Mouse (Mus musculus) cerebellum, adult 18-20 months (tissue): ENCODE measurements at regions not wholly inside any gene's neighbourhood (a gene's known extent, or its start where the extent isn't known, plus 50 kb on each side); places are given as distances from the start of the nearest gene placed in this dataset.
A peak's percentile ranks its signal among the peaks of the same experiment; 100 is the strongest.

Source experiments
- DNase-seq, 2 experiments: peaks; one replicate each; pipeline ENCODE4 v3.0.0; 2021

DNA sequence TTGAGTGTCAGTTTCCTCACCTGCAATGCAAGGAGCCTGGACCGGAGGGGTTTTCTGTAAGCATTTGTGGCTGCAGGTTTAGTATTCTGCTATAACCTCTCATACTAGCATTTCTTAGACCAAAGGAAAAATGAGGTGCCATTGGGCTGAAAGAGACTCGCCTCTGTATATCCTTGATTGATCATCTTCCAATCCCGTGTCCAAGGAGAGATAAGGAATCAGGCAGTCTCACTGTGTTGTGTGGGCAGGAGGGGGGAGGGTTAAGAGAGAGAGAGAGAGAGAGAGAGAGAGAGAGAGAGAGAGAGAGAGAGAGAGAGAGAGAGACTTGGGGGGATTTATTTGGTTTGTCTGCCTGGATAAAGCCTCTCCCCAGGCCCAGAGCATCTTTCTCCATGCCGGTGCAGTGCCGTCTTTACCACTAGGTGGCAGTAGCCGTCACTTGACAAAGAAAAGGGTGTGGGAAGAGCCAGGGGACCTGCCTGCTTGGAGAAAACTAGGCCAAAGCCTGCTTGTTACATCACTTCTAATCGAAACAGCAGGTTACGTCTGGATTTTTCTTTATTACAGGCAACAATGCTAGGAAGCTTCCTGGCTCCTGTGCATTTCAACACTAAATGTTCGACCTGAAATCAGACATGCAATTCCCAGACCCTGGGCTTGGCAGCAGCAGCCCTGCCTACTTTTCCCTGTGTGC is 56.1 kb upstream of the Ces5a start:
- DNase-seq: peak; percentile 92 to 93

DNA sequence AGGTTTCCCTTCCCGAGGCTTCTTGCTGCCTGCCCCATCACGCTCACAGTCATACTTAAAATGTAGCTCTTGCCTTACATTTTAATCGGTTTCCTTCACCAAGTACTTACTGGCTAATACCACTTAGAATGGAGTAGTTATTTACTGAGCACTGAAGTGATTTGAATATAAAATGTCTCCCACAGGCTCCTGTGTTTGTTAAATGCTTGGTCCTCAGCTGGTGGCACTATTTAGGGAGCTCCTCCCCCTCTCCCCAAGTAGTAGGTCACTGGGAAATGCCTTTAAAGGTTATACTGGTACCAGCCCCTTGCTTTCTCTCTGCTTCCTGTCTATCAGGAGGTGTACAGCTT is 56.6 kb upstream of the Ces5a start:
- DNase-seq: peak in 1 of 2 experiments; percentile 21

DNA sequence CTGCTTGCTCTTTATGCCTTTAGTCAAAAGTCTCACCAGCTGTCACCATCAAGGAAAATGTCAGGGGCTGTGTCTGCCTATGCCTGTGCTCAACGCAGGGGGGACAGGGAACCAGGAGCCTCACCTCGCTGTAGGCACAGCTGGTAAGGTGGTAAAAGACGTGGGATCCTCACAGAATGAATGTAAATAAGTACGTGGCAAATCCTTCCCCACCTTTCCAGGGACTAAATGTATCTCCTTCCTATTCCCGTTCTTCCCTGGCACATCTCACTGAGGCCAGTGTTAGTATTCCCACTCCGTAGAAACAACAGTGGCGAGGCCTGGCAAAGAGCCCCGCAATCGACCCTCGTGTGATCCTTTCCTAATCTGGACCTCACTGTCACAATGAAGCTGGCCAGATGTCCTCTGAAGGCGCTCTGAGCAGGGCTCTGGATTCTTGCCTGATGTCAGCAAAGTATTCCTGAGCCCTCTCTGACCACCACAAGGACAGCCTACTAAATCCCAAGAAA is 63.0 kb upstream of the Ces5a start:
- no peak for DNase-seq

DNA sequence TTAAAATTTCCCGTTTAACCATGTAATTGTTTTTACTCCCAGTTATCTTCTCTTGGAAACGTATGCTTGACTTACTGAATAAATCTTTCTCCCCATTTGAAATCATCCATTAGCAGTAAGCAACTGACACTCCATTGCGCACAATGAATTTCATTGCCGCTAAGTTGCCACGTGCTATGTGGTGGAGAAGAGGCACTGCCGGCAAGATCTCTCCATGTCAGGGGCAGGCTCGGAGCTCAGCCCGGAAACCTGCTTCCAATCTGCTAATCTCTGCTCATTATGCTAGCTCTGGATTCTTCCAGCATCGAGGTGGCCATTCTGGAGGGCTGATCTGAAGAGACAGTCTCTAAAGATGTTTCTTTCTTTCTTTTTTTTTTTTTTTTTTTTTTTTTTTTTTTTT is 63.7 kb upstream of the Ces5a start:
- no peak for DNase-seq

DNA sequence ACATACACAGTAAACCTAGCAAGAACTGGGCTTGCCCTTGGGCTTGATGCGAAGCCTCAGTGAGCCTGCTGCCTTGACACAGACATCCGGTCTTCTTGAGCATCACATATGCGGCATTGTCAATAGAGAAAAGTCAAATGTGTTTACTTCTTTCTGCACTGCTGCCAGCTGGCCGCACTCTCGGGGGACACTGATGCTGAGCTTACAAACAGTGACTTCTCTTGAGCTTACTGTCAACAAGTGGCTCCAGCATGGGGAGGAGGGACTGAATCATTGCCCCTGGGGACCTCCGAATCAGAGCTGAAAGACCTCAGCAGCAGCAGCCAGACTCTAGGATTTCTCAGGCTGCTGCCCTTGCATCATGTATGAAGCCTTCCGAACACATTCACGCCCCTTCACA is 64.1 kb upstream of the Ces5a start:
- DNase-seq: no peak

DNA sequence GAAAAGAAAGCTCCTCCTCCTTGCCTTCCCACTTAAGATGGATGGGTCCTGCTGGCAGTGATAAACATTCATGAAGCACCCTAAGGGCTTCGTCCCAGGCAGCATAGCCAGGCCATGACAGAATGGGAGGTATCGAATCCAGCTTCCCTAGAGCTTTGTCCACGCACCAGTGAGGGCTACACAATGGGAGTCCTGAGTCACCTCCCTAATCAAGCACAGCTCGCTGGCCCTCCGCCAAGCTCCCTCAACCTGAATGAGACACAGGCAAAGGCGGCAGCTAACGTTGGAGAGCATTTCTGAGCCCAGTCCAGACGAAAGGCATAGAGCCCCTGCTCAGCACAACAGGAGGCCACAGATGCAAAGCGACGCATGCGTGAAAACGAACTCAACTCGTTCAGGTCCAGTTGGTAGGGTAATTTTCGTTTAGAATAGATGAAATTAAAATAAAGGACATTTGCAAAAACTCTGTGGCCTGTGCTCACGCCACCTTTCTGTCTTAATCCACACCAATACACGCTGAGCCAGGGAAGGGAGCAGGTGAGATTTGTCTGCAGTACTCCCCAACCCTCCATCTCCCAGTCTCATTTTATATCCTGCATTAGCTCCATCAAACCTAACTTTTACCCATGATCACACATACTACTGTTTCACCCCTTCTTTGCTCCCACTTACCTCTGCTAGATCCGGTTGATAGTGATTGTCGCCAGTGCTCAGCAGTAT is 91.3 kb upstream of the Ces5a start:
- DNase-seq: peak; percentile 78 to 81

DNA sequence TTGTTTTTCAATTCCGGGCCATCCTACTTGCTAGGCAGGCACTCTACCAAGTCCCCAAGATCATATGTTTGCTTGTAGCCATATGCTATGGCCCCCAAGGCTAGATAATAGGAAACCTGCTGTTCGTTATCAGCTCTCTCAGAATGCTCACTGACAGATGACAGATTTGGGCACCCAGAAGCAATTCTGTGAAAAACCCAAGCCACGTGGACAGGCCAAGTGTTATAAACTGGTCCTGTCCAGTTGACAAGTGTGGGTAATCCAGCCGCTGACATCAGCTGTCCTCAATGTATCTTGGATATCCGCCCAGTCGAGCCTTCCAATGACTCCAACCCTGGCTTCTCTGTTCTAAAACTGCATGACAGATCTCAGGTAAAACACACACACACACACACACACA is 92.0 kb upstream of the Ces5a start:
- no peak for DNase-seq

DNA sequence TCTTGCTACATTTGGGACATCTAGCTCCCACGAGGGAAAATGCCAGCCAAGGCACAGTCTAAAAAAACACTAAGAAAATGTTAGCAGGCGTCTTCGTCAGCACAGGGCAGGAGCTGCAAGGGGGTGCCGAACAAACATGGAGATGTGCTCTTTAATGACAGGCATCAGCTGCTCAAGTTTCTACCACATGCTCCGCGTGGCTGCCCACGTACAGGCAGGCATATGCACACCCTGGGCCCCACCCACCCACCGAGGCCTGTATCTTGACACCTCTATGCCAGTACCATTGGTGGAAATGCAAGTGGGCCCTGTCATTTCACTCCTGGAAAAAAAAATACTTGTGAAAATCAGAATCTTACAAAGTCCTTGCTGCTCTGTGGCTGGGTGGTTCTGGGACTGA is 97.3 kb upstream of the Ces5a start:
- no peak for DNase-seq

DNA sequence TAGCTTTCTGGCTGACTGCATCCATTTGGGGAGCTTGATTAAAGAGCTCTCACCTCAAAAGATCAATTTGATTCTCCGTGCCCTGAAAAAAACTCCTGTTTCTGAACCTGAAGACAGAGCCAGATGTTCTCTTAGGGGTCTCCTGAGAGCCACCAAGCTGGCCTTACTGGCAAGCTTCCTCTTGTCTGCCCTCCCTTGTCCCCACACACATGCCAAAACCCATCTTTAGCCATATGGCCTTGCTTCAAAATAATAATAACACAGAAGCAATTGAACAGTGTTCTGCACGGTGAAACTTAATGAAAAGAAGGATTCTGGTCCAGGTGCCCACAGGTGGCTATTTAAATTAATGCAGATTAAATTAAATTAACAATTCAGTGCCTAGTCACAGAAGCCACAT is 107.1 kb upstream of the Ces5a start:
- DNase-seq: no peak

DNA sequence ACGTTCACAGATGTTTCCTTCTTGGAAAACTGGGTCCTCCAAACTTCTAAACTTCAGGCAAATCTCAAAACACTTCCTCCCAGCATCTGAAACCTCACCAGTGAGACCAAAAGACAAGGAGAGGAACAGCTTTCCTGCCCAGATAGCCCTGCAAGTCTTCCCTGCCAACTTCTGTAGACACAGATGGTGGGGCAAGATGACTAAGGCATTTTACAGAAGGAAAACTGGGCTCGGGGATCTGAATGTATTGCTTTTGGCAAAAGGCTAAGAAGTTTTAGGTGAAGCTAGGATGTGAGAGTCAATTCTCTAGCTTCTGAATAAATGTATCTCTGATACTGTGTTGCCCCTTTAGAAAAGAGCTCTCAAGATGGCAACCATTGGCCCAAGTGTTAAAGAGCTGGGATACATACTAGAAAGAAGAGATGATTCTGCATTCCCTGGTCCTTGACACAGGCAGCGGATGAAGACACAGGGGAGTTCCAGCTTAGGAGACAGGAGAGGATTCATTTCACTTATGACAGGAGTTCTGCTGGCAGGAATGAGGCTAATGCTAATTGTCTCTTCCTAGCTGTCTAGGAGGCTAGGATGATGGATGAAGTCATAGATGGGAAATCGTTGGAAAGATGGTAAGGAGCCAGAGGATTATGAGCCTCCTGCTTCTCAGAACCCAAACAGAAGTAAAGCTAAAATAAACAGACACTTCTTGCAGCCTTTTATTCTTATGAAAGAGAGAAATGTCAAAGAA is 108.0 kb upstream of the Ces5a start:
- DNase-seq: peak in 1 of 2 experiments; percentile 13

DNA sequence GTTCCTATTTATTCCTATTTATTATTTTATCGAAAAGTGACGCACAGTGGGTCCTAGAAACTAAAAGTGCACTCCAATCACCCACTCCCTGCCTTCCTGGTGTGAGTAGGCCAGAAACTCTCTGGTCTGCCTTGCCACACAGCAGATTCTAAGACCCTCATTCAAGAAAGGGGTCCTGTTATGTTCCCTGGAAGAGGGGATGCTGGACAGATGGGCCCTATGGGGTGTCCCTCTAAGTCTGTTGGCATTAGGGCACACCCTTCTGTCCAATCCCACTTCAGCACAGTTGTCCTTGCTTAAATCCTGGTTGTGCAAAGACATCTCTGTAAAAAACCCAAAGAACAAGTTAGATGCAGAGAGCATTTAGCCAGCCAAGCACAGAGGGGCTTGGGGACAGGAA is 117.8 kb upstream of the Ces5a start:
- no peak for DNase-seq

DNA sequence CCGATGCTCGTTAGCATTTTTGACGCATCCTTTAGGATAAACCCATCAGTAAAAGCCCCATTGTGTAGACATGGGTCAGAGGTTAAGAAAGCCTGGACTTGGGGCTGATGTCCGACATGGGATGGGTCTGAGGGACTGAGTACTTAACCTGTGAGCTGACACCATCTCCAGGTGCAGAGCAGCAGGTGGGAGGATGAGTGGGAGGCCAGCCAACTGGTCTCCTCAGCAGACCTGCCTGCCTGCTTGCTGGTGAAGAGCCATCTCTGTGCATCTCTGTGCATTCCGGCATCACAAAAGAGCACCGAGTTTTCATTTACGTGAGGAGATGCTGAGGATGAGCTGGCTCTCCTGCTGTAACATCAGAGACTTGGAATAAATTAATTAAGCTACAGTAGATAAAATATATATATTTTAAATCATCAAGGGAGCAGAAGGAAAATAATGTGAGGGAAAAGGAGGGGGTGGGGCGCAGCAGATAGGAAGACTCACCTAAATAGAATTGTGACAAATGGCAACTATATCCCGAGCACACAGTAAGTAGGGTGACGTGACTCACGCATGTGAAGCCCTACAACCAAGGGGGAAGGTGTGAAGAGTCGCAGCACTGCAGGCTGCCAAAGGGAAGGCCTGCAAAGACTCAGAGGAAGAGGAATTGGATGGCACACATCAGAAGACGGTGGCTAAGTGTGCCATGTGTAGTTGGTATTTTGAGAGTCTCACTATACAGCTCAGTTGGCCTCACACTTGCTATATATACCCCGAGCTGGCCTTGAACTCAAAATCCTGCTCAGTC is 118.5 kb upstream of the Ces5a start:
- peak; percentile 89 to 94 for DNase-seq

DNA sequence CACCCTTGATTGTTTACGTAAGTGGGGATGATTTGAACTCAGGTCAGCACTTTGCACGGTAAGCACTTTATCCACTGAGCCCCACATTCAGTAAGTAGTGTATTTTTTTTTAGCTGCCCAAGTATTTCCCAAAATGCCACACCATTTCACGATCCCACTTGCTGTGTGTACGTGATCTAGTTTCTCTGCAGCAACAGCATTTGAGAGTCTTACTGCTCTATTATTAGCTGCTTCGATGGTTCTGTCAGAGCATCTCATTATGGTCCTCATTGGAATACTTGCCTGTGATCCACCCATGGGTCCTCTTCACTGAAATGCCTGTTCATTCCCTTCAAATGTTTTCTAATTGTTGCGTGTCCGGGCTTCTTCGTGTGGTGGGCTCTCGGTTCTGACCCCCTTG is 120.1 kb upstream of the Ces5a start:
- no peak for DNase-seq

DNA sequence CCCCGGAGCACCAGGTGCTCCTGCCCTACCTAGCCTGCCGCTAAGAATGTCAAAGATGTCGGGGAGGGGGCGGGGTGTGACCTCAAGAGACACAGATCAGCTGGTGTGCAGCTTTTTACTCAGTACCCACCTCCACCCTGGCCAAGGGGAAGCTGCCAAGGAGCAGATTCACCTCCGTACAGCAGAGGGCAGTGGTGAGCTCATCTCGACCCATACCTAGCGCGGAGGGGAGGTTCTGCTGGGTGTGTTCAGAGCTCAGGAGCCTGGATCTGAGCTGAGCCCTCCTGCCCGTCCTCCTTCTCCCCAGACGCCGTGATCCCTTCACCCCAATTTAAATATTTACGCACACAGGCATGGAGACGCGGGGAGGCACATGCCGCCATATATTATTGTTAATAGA is 126.1 kb upstream of the Ces5a start:
- DNase-seq: peak; percentile 87 to 89

DNA sequence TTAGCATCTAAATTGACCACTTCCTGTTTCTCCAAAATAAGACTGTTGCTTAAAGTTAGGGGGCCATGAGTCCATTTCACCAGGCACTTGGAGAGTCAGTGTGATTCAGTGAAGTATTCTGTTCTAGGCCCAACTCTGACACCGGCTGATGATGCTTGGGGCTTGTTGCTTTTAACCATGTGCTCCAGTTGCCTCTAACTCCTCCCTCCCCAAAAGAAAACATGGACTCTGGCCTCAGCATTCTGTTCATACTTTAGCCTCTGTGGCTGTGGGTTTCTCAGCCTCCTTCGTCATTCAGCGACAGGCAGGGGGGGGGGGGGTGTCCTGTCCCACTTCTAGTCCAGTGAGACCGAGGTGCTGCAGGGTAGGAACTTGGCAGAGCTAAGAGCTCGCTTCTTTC is 126.6 kb upstream of the Ces5a start:
- DNase-seq: no peak

DNA sequence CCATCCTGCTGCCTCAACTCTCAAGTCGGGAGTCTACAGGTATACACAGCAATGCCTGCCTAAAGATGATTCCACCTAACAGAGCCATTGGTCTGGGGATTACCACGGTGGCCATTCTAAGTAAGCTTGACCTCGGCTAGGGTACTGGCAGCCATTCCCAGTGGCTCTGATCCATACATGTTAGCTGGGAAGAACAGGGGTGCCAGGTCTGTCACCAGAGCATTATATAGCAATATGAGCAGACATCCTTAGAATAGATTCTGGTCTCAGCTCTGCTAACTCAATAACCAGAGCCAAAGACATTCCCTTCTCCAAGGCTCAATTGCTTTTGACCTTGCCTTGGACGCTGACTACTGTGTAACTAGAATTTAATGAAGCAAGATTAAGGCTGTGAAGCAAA is 128.2 kb upstream of the Ces5a start:
- no peak for DNase-seq

DNA sequence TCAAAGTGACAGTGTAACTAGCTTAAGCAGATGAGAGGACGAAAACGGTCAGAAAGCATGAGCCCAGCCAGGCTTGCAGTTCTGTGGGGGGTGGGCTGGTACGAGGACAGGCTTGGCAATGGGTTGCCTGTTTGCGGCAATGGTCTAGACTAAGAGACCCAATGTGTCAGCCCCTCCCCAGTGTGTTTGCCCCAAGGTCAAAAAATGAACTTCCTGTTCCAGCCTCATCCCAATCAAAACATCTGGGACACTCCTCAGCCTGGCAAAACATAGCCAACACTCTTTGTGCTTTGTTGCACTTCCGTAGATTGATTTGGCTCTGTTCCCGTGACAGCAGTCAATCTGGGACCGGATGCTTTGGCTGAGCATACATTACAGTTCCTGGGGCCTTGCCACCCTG is 132.7 kb upstream of the Ces5a start:
- no peak for DNase-seq

DNA sequence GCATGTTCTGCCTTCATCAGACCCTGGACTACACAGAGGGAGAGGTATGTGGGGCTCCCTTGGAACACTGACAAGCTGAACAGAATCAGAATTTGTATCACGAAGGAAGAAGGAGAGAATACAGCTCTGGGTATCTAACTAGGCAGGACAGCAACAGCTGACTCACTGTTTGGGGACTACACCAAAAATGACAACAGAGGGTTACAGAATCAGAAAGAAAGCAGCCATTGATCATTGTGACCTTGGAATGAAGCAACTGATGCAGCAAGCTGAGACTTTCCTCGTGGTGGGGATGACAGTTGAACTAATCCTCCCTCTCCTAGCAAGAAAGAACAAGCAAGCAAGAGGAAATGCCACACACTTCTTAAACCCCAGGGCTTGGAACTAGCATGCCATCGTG is 135.0 kb upstream of the Gnao1 start:
- DNase-seq: no peak

DNA sequence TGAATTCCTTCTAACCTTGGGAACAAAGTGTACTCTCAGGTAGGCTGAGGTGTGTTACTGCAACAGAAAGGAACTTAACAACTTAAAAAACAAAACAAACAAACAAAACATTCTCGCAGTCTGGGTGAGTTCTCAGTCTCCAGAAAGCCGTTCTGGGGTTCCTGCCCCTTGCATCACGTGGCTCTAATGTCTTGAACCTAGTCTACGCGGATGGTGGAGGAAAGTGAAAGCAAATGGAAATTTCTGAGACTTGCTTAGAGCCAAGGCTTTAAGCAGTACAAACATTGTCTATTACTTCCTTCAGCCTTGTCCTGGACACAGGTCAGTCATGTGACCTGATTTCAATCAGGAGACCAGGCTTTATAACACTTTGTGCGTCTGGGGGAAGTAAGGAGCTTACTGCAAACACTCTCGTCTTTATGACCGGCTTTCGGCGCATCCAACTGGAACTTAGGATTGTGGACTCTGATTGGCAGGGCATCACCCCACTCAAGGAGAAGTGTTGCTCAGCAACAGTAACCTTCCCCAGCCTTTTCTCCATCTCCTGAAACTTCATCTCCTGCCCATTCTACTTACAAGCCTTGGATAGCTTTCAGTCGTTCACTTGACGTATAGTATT is 125.9 kb upstream of the Gnao1 start:
- no peak for DNase-seq

DNA sequence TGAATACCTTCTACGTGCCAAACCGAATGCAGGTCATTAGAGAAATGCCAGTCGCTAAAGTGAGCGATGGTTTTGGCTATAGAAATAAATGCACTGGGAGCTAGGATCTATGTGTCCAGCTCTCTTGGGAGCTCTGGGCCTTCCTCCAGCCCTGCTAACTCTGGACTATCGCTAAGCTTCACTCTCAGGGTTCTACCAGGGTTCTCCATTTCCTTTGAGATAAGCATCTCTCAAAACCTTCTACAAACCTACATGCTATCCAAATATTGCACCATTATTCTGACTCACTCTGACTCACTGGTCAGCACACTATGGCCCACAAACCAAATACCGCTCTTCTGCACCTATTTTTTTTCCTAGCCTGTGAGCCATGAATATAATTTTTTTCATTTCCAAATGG is 125.4 kb upstream of the Gnao1 start:
- no peak for DNase-seq

DNA sequence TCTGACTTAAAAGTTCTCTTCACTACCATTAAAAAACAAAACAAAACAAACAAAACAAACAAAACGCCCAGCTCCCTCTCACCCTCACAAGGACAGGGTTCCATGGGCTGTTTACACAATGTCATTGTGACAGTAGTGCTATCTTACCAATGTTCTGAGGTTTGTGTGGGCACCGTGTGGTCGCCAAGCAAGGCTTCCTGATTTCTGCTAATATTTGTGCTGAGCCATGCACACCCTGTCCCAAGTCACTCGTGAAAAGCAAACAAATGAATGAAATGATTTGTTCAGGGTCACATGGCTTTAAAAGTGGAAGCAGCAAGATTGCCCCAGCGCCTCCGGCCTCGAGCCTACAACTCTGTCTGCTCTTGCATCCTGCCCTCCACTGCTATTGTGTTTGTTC is 120.9 kb upstream of the Gnao1 start:
- DNase-seq: no peak

DNA sequence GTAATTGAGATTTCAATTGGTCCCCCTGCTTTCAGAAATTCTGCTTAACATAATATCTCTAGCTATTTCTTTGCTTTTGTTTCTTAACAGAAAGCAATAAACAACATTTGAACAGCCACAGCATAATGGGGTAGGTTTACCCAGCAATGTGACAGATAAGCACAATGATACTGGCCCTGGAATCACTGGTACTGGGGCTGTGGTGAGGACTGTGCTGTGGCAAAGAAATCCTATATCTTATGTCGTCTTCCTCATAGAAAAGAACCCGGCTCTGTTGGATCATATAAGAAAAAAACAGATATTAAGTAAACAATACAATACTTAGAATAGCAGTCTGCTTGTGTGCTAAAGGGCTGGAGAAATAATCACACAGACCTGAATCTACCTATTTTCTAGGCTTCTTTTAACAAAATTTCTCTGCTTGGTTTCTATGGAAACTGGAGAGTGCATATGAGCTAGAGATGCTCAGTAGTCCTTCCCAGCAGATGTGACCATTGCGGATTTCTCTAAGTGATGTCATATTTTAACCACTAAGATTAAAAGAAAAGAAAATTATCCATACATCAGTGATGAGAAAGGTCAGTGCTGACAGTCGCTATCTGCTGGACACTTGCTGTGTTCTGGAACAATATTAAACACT is 119.8 kb upstream of the Gnao1 start:
- no peak for DNase-seq
